Mouse (Mus musculus) heart, embryonic 11.5 days (tissue): Measurements from ENCODE around the gene L1cam. TPM values are rescaled to one million over a fixed set of nuclear protein-coding genes. Genes with fewer than 3 reads are reported as not detected.
A peak's percentile ranks its signal among the peaks of the same experiment; 100 is the strongest.

Source experiments
- ATAC-seq: fragments of 200-750 bp; cut with Nextera tagmentation; replicated peaks from 2 replicates; pipeline ENCODE4 v1.8.0; 2017; ENCODE audit warnings: moderate library complexity; ENCODE audit not compliant: insufficient number of reproducible peaks, low FRiP score, low TSS enrichment
- H3K27ac ChIP-seq: fragments of 300-500 bp; sonication (generic); 2 replicates; pipeline ENCODE4 v1.5.1; 2014; ENCODE audit warnings: mild to moderate bottlenecking, low read depth, low read length
- H3K27me3 ChIP-seq: fragments of 300-500 bp; sonication (generic); 2 replicates; pipeline ENCODE4 v1.6.1; 2014; ENCODE audit warnings: mild to moderate bottlenecking, low read length, mixed read lengths; ENCODE audit not compliant: control insufficient read depth, insufficient read depth
- H3K36me3 ChIP-seq: fragments of 300-500 bp; sonication (generic); 2 replicates; pipeline ENCODE4 v1.6.1; 2014; ENCODE audit warnings: mild to moderate bottlenecking, low read length, moderate library complexity, mixed read lengths; ENCODE audit not compliant: control insufficient read depth, insufficient read depth
- H3K4me1 ChIP-seq: fragments of 300-500 bp; sonication (generic); 2 replicates; pipeline ENCODE4 v1.6.1; 2014; ENCODE audit warnings: low read length; ENCODE audit not compliant: control insufficient read depth, insufficient read depth
- H3K4me2 ChIP-seq: fragments of 300-500 bp; sonication (generic); 2 replicates; pipeline ENCODE4 v1.6.1; 2014; ENCODE audit warnings: mild to moderate bottlenecking, moderate library complexity
- H3K4me3 ChIP-seq: fragments of 300-500 bp; sonication (generic); 2 replicates; pipeline ENCODE4 v1.5.1; 2014; ENCODE audit warnings: low read depth, low read length
- H3K9ac ChIP-seq: fragments of 300-500 bp; sonication (generic); 2 replicates; pipeline ENCODE4 v1.6.1; 2014; ENCODE audit warnings: mild to moderate bottlenecking, low read depth, low read length, moderate library complexity
- H3K9me3 ChIP-seq: fragments of 300-500 bp; sonication (generic); replicated peaks from 2 replicates; pipeline ENCODE4 v1.6.1; 2016; ENCODE audit warnings: low read length; ENCODE audit not compliant: control insufficient read depth
- WGBS: fragments of 180-500 bp; shearing (Covaris S2); extraction: QIAGEN DNeasy Blood & Tissue Kit; methylation state at CpG from one replicate; pipeline ENCODE4 v1.1.7; 2014; ENCODE audit not compliant: insufficient replicate concordance; 5-methylcytosine and 5-hydroxymethylcytosine counted together
- polyA plus RNA-seq: library from polyadenylated mRNA; unstranded; fragments of >200 nt; fragmentation: Nextera tagmentation; extraction: Ambion mirVana; gene quantifications from 2 replicates; pipeline ENCODE4 v1.2.1, GENCODE M21; 2014

Gene L1cam
- polyA plus RNA-seq: 1.3 and 2.2 TPM in 2 replicates

GRCm38 (mm10) chrX:73895719-73896118 is at the start of gene L1cam:
Gene L1cam (minus strand): TSS chrX:73896105.
- H3K27me3 ChIP-seq: peaks cover 2% of the 10 kb centered on the region; the same call in 1 of the 2 replicates
- H3K4me3 ChIP-seq: no peak within 1 kb of the TSS
- WGBS: 14% methylated on average over 2 of the region's 2 CpGs
- no peak for ATAC-seq
- H3K9me3 ChIP-seq: no peaks in the 10 kb centered on the region
- H3K4me1 ChIP-seq: no peaks in the 10 kb centered on the region
- H3K4me2 ChIP-seq: no peak within 1 kb of the TSS
- no peak within 1 kb of the TSS for H3K27ac ChIP-seq
- no peaks in the 10 kb centered on the region for H3K36me3 ChIP-seq
- no peak within 1 kb of the TSS for H3K9ac ChIP-seq

GRCm38 (mm10) chrX:73942294-73942693 is 46.4 kb upstream of the L1cam start:
- H3K4me3 ChIP-seq: no peak overlapping the region
- 0 out of 2 replicates have a peak, but pooled peaks cover 3% of the 10 kb centered on the region for H3K4me1 ChIP-seq
- no peaks in the 10 kb centered on the region for H3K27me3 ChIP-seq
- no peak for ATAC-seq
- H3K9ac ChIP-seq: no peak overlapping the region
- no peak overlapping the region for H3K4me2 ChIP-seq
- peaks cover 16% of the 10 kb centered on the region for H3K36me3 ChIP-seq
- no peaks in the 10 kb centered on the region for H3K9me3 ChIP-seq
- 55% methylated on average over 2 of the region's 2 CpGs for WGBS
- no peak overlapping the region for H3K27ac ChIP-seq

- no peaks in the 10 kb centered on the region for H3K9me3 ChIP-seq
- peaks cover 13% of the 10 kb centered on the region for H3K36me3 ChIP-seq
- no peak for ATAC-seq
- no peak overlapping the region for H3K4me2 ChIP-seq
- no peak overlapping the region for H3K27ac ChIP-seq
- H3K27me3 ChIP-seq: no peaks in the 10 kb centered on the region
- no peak overlapping the region for H3K4me3 ChIP-seq
- H3K4me1 ChIP-seq: 0 out of 2 replicates have a peak, but pooled peaks cover 3% of the 10 kb centered on the region
- 36% methylated on average over 2 of the region's 2 CpGs for WGBS
- no peak overlapping the region for H3K9ac ChIP-seq
These were observed 46.0 kb upstream of the L1cam start for GRCm38 (mm10) chrX:73941860-73942259.

GRCm38 (mm10) chrX:73931871-73932270 is 36.0 kb upstream of the L1cam start:
- no peak overlapping the region for H3K27ac ChIP-seq
- no peak overlapping the region for H3K4me2 ChIP-seq
- 80% methylated on average over 2 of the region's 2 CpGs for WGBS
- H3K4me1 ChIP-seq: no peaks in the 10 kb centered on the region; the same call in 1 of the 2 replicates
- no peak overlapping the region for H3K4me3 ChIP-seq
- H3K9me3 ChIP-seq: no peaks in the 10 kb centered on the region
- no peaks in the 10 kb centered on the region for H3K36me3 ChIP-seq
- ATAC-seq: no peak
- no peak overlapping the region for H3K9ac ChIP-seq
- no peaks in the 10 kb centered on the region for H3K27me3 ChIP-seq

GRCm38 (mm10) chrX:73930402-73931062 is 34.6 kb upstream of the L1cam start, which contains the start of gene Renbp:
Gene Renbp (minus strand): TSS chrX:73930850.
- Histone ChIP-seq H3K9ac (peak within 1 kb of the TSS; percentile 54), H3K27me3 (no peaks in the 10 kb centered on the region), H3K36me3 (no peaks in the 10 kb centered on the region), H3K4me3 (peak within 1 kb of the TSS; percentile 39), H3K9me3 (no peaks in the 10 kb centered on the region), H3K4me1 (no peaks in the 10 kb centered on the region; the same call in 1 of the 2 replicates), H3K4me2 (peak within 1 kb of the TSS; percentile 60), H3K27ac (no peak within 1 kb of the TSS)
- WGBS: 39% methylated on average over 17 of the region's 17 CpGs
- peak; percentile 89 for ATAC-seq

- H3K9ac ChIP-seq: peak overlapping the region; percentile 70
- WGBS: 70% methylated on average over 8 of the region's 8 CpGs
These were observed 26.6 kb upstream of the L1cam start for GRCm38 (mm10) chrX:73922550-73922882.

GRCm38 (mm10) chrX:73921823-73922549 is 26.1 kb upstream of the L1cam start, which contains the start of the genes Arhgap4 and Naa10:
Gene Arhgap4 (minus strand): TSS chrX:73921870.
Gene Naa10 (minus strand): TSS chrX:73921944.
- Histone ChIP-seq H3K27me3 (no peaks in the 10 kb centered on the region), H3K9me3 (no peaks in the 10 kb centered on the region), H3K4me3 (peak within 1 kb of the TSS; percentile 53), H3K4me1 (no peaks in the 10 kb centered on the region), H3K9ac (peak within 1 kb of the TSS; percentile 70), H3K4me2 (peak within 1 kb of the TSS; percentile 73), H3K27ac (peak within 1 kb of the TSS; percentile 71), H3K36me3 (0 out of 2 replicates have a peak, but pooled peaks cover 2% of the 10 kb centered on the region)
- 12% methylated on average over 43 of the region's 43 CpGs for WGBS
- peak; percentile 96 for ATAC-seq

More at GRCm38 (mm10) chrX:73922550-73922882, 26.6 kb upstream of the L1cam start:
- no peaks in the 10 kb centered on the region for H3K27me3 ChIP-seq
- no peak for ATAC-seq
- H3K27ac ChIP-seq: peak overlapping the region; percentile 71; the same call in 1 of the 2 replicates
- H3K36me3 ChIP-seq: 0 out of 2 replicates have a peak, but pooled peaks cover 2% of the 10 kb centered on the region
- H3K4me3 ChIP-seq: peak overlapping the region; percentile 53
- H3K4me1 ChIP-seq: no peaks in the 10 kb centered on the region
- H3K9me3 ChIP-seq: no peaks in the 10 kb centered on the region
- peak overlapping the region; percentile 68 for H3K4me2 ChIP-seq

- H3K4me3 ChIP-seq: peak overlapping the region; percentile 53
- WGBS: 13% methylated on average over 34 of the region's 34 CpGs
- H3K27me3 ChIP-seq: no peaks in the 10 kb centered on the region
- peak overlapping the region; percentile 62 for H3K9ac ChIP-seq
- no peaks in the 10 kb centered on the region for H3K4me1 ChIP-seq
- peak overlapping the region; percentile 73 for H3K4me2 ChIP-seq
- peak overlapping the region; percentile 70 for H3K27ac ChIP-seq
- H3K9me3 ChIP-seq: no peaks in the 10 kb centered on the region
- H3K36me3 ChIP-seq: 0 out of 2 replicates have a peak, but pooled peaks cover 2% of the 10 kb centered on the region
- ATAC-seq: 0 out of 2 replicates have a peak, but pooled peaks have one; percentile 20
These were observed 25.4 kb upstream of the L1cam start for GRCm38 (mm10) chrX:73921285-73921822.
